Mouse (Mus musculus) retina, embryonic 14.5 days (tissue): Measurements from ENCODE around the gene Ankrd63.

Experiments
- DNase-seq: peaks from one replicate; pipeline ENCODE4 v3.0.0-alpha.2; 2015; ENCODE audit warnings: low spot score

The Ankrd63 gene

GRCm38 (mm10) chr2:118693370-118693966 is 10.3 kb downstream of the Ankrd63 start:
- DNase-seq, result no peak

- no peak for DNase-seq
Measured at GRCm38 (mm10) chr2:118689875-118690274, 13.9 kb downstream of the Ankrd63 start.

GRCm38 (mm10) chr2:118687791-118688190 is 16.0 kb downstream of the Ankrd63 start:
- DNase-seq, result no peak

GRCm38 (mm10) chr2:118686693-118687092 is 17.1 kb downstream of the Ankrd63 start:
- no peak for DNase-seq

- DNase-seq, result no peak
Measured at GRCm38 (mm10) chr2:118685088-118685487, 18.7 kb downstream of the Ankrd63 start.

GRCm38 (mm10) chr2:118682544-118683260 is 21.1 kb downstream of the Ankrd63 start:
- DNase-seq, result no peak

GRCm38 (mm10) chr2:118680926-118681325 is 22.8 kb downstream of the Ankrd63 start:
- DNase-seq, result no peak

GRCm38 (mm10) chr2:118679577-118679976 is 24.2 kb downstream of the Ankrd63 start:
- no peak for DNase-seq

- peak; percentile 24 for DNase-seq
Measured at GRCm38 (mm10) chr2:118677817-118678216, 25.9 kb downstream of the Ankrd63 start.

- peak; percentile 29 for DNase-seq
Measured at GRCm38 (mm10) chr2:118676839-118677741, 26.7 kb downstream of the Ankrd63 start.

- DNase-seq, result no peak
Measured at GRCm38 (mm10) chr2:118674500-118674899, 29.3 kb downstream of the Ankrd63 start.

GRCm38 (mm10) chr2:118673686-118674465 is 29.9 kb downstream of the Ankrd63 start:
- peak; percentile 70 for DNase-seq

- DNase-seq, result no peak
Measured at GRCm38 (mm10) chr2:118671728-118672127, 32.0 kb downstream of the Ankrd63 start.

- no peak for DNase-seq
Measured at GRCm38 (mm10) chr2:118669785-118670184, 34.0 kb downstream of the Ankrd63 start.

- no peak for DNase-seq
Measured at GRCm38 (mm10) chr2:118669245-118669644, 34.5 kb downstream of the Ankrd63 start.

- DNase-seq, result no peak
Measured at GRCm38 (mm10) chr2:118667181-118667580, 36.6 kb downstream of the Ankrd63 start.

- DNase-seq, result no peak
Measured at GRCm38 (mm10) chr2:118665616-118666015, 38.1 kb downstream of the Ankrd63 start.

GRCm38 (mm10) chr2:118664975-118665516 is 38.7 kb downstream of the Ankrd63 start:
- no peak for DNase-seq

GRCm38 (mm10) chr2:118663804-118664766 is 39.7 kb downstream of the Ankrd63 start:
- no peak for DNase-seq
